Mouse (Mus musculus) mouse embryonic stem cell (cell line): Measurements from ENCODE around the gene Cux1.

Experiments used
- in situ Hi-C, 2 experiments: fragments of 300-500 bp; cut with MboI; formaldehyde crosslinking; loops; 1 replicate in 1 of 2; 3 replicates in 1 of 2; pipeline ENCODE4 v1.14.3; 2019 to 2020; ENCODE audit warnings: low sequenced_read_pairs in 2 of 2, low pct_unique_long_range_greater_than_20kb in 1 of 2, mixed read lengths in 1 of 2; ENCODE audit not compliant: unreplicated experiment in 1 of 2

Gene Cux1

DNA sequence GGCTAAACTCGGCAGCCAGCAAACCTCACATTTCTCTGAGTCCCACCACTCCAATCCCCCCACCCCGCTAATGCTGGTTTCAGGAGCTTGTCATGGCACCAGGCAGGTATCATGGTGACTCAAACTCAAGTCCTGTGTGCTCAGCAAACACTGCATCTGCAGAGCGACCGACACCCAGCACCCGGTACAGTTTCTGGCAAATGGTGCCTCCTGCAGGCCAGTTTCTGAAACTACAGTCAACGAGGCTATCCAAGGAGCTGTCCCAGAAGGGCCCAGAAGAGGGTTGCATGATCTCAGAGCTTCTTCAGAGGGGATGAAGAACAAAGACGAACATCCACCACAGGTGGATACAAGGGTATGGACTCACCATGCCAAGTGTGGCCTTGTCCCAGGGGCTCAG is 316.3 kb downstream of the Cux1 start:
- in situ Hi-C loops, result loop anchor here (5.0 kb wide), 2 partner anchors 34 to 54 kb away; partner anchors contain the start of gene Prkrip1 (in 1 of the 2)

DNA sequence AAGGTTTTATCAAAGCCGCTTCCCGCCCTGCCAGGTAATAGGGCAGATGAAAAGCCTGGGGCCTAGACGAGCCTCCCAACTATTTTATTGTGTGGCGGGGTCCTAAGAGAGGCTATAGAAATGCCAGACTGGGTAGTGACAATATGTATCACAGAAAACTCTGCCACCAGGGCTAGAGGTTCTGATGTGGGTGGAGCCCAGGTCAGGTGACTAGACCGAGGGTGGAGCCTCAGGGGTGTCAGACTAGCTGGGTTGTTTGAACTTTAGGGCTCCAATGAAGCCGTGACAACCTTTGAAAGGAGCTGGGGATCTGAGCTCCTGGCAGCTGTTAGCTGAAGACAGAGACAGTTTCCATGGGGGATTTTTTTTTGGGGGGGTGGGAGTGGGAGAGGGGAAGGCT is 318.8 kb downstream of the Cux1 start:
- in situ Hi-C loops, result loop anchor here in 1 of 2 experiments (10.0 kb wide), 1 partner anchor 54 kb away; the partner anchor contains the start of gene Prkrip1

DNA sequence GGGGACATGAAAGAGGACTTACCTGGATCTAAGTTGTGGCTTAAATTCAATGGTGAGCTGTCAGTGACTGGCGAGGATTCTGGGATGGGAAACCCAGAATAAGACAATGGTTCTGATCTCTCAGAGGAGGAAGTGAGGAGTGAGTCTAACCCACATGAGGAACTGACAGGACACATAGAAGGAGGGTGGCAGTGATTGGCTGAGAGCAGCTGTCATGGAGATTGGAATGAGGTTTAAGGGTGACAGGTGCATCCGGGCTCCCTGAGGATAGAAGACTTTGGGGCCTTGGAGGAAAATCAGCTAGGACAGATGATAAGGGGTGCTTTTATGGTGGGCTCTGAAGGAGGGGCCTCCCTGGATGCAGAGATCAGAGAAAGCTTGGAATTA is 320.8 kb downstream of the Cux1 start, which contains the start of gene Sh2b2:
Sh2b2 (minus strand) TSS at position 105 of the 387 bp plus-strand sequence.
- in situ Hi-C loops, result loop anchor here in 1 of 2 experiments (10.0 kb wide), 1 partner anchor 52 kb away; the partner anchor contains the start of gene Prkrip1

DNA sequence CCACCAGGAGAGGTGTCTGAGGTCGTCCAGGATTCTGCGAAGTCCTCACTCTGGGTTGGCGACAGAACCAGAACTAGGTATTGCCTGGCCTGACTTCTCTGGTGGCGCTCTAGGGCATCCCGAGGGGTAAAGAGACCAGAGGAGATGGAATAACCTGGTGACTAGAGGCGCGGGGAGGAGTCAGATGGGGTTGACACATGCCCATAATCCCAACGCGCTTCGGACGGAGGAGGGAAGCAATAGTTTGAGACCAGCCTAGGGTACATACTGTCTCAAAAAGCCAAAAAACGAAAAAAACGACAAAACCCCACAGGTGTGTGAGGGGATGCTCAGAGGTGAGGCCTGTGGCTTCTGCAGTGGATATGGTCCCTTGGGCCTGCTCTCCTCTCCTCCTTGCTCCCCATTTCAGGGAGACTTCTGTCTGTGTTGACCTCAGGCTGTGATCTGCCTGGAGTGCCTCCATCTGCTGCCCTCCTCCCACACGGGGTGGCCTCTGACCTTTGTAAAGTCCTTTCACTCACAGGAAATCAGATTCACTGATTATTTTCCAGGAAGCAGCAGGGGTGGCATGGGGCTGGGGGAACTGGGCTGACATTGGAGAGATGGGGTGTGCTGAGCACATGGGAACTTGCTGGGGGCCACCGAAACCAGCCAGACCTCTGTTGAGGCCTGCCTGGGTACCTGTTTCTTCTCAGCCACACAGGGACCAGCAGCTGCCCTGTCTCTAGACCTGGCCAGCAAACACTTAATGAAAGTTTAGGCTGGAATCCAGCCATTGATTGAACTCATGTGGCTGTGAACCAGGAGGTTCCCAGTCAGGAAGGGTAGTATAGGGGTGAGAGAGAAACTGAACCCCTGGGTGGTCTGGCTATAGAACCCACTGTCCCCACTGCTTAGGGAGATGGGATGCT is 321.5 kb downstream of the Cux1 start:
- in situ Hi-C loops, result loop anchor here in 1 of 2 experiments (10.0 kb wide), 1 partner anchor 51 kb away; the partner anchor contains the start of gene Prkrip1

DNA sequence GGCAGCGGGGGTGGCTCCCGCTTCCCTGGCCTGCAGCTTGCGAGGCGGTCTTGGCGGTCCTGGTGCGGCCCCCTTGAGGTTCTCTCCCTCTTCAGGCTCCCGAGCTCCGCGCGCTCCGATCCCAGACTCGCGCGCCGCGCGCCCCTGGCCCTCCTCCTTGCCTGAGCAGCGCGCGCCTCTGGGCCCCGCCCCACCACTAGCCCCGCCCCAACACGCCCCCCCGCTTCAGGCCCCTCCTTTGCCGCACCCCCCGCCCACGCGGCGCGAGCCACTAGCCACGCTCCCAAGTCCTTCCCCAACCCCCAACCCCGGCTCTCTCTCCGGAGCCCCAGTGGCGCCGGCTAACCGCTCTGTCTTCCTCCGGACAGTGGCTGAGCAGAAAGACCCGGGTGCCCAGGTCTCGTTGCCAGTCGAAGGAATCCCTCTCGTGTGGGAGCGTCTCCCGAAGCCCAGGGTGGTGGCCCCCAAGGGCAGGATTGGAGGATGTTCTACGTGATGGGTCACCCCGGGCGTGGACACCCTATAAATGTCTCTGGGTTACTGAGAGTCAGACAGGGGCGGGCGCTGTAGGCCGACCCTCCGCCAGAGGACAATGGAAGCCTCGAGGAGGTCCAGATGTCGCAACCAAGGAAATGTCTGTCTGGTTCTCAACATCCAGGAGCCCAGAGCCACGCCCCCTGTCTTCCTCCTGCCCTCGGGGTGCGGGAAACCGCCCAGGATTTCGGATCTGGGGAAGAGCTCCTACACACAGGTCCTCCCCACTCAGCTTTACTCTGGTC is 322.3 kb downstream of the Cux1 start:
- in situ Hi-C loops, result loop anchor here in 1 of 2 experiments (10.0 kb wide), 1 partner anchor 50 kb away; the partner anchor contains the start of gene Prkrip1

DNA sequence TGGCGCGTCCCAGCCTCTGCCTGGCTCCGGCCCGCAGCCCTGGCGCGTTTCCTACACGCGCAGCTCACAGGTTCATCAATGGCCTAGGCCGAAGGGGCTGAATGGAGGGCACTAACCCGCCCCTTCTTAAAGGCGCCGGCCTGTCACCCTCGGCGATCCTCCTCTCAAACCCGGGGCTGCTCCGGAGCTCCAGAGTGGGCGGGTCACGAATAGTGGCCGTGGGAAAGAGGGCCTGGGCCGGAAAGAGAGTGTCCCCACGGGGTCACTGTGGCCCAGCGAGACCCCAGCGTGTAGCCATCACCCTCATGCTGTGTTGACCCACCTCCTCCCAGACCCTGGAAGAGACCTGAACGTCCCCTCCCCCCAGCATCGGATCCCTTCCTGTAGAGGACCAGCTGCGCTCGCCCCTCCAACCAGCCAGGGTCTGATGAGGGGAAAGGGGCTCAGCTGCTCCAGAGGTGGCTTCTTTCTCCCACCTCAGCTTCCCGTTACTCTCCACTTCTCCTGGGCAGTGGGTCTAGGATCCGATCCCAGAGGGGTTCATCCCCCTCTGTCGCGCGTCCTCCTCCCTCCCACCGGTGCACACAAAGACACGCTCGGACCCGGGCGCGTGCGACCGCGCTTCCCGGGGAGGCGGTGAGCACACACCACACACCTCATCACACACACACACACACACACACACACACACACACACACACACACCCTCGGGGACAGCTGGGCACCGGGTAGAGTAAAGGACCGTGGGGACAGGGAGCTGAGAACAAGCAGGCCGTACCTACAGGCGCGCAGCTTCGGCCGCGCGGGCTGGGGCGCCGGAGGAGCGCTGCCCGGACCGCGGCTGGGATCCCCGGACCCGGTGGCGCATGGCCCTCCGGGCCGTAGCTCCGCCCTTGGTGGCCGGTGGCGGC is 323.2 kb downstream of the Cux1 start:
- in situ Hi-C loops, result loop anchor here in 1 of 2 experiments (10.0 kb wide), 1 partner anchor 49 kb away; the partner anchor contains the start of gene Prkrip1

DNA sequence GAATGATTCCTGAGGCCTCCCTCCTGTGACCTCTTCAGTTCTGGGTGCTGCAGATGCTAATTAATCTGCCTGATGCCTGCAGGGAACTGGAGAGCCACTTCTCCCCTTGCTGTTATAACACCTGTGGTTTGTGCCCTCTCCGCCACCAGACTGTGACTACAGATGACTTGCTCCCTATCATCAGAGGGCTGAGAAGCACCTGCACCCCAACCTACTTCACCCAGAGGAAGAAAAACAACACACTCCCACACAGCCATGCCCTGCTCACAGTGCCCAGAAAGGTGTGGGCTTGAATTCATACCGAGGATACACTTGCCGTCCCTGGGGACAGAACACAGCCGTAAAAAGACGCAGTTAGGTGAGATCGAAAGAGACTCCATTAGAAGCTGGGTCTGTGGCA is 326.1 kb downstream of the Cux1 start:
- in situ Hi-C loops, result loop anchor here in 1 of 2 experiments (10.0 kb wide), 1 partner anchor 46 kb away; the partner anchor contains the start of gene Prkrip1

DNA sequence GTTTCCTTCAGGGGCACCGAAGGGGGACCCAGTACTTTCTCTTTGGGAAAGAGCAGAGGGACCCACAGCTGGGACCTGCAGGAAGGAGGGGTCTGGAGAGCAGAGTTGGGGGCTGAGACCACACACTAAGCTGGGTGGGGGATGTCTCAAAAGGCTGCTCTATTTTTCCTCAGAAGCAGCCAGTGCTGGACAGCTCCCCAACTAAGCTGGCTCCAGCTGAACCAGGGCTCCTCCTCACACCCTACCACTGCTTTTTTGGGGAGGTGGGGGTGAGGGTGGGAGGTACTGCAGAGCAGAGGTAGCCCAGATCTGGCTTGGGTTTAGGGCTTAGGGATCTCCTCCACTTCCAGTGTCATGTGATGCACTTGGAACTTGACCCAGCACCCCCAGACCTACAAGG is 326.9 kb downstream of the Cux1 start:
- in situ Hi-C loops, result loop anchor here in 1 of 2 experiments (10.0 kb wide), 1 partner anchor 46 kb away; the partner anchor contains the start of gene Prkrip1

DNA sequence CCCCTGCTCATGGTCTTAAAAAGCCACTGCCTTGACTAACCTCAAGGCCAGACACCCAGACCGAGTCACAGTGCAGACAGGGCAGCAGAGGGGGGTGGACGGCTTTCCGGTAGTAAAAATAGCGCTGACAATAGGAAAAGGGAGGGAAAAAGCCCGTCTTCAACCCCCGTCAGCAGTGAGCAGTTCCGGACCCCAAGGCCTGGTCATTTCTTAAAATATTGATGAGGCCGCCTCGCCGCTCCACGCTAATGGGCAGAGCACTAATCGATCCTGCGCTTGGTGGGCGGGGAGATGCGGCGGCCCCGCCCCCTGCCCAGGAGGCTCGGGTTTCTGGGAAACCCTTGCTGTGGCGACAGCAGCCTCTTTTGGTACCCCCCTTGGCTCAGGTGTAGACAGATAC is 329.7 kb downstream of the Cux1 start:
- in situ Hi-C loops, result no loop called here

DNA sequence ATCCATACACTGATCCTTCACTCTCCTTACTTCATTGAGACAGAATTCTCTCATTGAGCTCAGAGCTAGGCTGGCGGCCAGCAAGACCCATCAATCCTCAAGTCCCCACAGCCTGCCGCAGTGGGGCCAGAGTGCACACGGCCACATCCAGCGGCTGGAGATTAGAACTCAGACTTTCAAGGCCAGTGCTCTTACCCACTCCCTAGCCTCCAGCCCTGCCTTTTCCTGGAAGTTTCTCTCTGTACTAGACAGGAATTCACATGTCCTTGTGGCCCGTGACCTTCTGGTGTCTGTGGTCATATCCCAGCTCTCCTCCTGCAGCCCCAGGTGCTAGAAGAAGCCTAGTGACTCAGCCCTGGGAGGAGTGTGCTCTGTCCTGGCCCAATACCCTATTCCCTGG is 330.7 kb downstream of the Cux1 start:
- in situ Hi-C loops, result no loop called here

DNA sequence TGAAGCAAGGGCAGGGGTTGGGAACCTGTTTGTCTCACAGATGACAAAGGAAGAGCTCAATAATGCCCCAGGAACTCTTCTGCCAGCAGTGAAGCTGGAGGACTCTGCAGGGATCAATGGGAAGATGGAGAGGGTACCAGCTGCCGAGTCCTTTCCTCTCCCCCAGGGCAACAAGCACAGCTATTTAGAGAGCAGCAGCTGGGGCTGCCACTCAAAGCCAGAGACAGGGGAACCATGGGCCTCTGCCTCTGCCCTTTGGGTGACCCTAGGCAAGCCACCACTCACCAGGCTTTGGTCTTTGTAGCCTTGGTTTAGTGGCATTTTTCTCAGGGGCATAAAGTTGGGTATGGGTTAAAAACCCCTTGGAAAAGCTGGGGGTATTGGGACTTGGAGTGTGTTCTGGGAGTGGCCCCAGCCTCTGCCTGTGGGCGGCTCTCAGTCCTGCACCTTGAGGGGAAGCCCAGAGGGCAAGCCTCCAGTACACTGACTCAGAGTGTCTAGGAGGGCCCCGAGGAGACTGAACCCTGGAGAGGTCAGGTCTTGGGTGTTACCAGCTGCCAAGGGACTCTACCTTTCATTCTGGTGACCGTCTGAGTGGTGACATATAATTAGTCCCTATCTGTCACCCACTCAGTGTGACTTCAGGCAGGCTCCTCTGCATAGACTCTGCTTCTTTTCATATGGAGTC is 336.8 kb downstream of the Cux1 start:
- in situ Hi-C loops, result no loop called here

DNA sequence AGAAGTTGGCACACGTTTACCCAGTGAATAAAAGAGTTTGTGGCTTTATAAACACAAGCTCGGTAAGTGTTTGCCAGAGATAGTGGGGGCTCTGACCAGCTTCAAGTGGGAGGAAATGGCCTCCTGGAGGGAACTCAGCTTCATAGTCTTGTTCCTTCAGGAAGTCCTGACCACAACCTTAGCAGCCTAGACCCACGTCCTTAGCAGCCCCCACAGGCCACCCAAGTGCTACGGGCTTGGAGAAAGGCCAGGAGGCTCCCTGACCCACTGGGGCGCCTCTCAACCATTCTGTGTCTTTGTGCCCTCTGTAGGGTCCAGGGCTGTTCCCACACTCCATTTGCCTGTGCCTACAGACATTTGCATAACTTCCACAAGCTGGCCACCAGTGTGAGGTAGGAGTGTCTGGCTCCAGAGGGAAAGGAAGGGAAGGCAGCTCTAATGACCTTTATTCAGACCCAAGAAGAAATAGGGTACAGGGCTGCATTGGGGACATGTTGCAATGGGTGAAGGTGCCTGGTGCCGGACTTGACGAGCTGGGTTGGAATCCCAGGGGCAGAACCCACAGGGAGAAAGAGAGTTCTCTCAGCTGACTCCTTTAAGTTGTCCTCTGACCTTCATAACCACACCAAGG is 340.9 kb downstream of the Cux1 start:
- in situ Hi-C loops, result no loop called here

DNA sequence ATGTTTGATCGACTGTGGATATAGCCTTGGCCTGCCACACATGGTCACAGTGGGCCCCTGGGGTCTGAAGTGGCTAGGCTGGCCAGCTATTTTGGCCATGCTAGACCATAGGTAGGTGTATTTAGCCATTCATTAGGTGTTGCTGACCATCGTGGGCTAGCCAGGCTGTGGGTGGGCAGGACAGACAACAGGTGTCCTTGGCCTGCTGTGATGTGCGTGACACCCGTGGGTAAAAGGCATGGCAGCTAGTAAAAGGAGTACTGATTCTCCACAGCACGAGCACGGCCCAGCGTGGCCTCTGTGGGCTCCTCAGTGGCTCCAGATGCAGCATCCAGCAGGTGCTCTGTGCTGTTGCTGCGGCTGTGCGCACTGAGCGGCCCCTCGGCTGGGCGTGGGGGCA is 348.7 kb downstream of the Cux1 start:
- in situ Hi-C loops, result loop anchor here in 1 of 2 experiments (5.0 kb wide), 1 partner anchor 34 kb away; no protein-coding TSS in a partner anchor

DNA sequence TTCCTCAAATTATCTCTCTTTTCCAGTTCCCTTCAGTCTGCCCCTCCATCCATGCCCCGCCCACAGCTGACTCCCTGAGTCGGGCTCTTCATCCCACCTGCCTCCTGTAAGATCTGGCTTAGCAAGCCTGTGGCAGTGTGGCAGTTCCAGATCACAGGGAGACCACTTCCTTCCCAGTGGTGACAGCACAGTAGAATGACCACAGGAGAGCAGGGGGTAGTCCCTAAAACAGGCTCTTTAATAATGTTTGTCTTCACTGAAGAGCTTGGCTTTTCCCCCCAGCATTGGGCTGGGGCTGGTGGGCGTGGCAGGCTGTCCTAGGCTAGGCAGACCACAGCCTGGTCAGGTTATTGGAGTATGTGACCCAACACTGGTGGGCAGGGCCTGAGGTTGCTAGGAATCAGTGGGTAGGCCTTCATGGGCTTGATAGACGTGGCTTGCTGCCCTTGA is 349.3 kb downstream of the Cux1 start:
- in situ Hi-C loops, result loop anchor here in 1 of 2 experiments (5.0 kb wide), 1 partner anchor 34 kb away; no protein-coding TSS in a partner anchor

DNA sequence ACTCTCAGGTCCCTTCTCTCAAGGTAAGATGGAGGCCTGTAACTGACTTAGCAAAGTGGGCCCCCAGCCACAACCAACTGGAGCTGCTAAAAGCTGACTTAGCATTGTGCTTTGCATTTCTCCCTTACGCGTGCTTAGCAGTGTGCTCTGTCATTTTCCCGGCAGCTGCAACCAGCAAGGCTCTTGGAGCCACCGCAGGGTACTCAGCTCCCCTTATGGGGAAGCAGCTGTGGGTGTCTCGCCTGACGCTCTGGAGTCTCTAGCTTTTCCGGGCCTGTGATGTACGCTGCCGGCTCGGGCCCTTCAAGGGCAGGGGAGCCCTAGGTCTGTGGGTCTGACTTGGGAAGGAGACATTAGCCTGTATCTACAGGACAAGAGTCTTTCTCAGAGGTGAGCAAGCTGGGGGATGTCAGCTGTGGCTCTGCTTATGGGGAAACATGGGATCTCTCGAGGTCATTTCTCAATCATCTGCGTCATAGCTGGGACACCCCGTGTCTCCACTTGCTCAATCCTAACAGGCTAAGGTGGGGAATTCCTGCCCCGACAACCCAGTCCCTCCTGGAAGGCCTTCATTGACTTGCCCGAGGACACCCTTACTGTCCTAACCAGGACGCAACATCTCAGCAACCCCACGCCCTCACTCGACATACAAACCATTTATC is 350.2 kb downstream of the Cux1 start:
- in situ Hi-C loops, result loop anchor here in 1 of 2 experiments (5.0 kb wide), 1 partner anchor 35 kb away; no protein-coding TSS in a partner anchor

DNA sequence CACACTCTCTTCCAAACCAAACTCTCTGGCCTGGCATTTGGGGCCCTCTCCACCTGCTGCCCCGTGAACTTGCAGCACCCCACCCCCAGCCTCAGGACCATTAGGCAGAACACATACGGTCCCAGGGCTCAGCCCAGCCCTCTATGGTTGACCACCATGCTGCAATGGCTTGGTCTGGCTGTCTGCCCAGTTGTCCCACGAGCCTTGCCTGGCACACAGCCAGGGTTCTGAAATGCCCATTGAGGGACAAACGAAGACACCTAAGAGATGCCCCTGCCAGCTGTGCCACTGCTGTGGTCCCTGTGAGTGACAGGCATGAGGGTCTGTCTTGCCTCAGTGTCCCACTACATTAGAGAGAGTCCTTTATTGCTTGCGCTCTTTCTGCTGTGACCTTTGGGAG is 351.3 kb downstream of the Cux1 start:
- in situ Hi-C loops, result loop anchor here in 1 of 2 experiments (5.0 kb wide), 1 partner anchor 36 kb away; no protein-coding TSS in a partner anchor
